Mouse (Mus musculus) ovary, postnatal 36 days (tissue): Measurements from ENCODE around the gene Slc38a5.

Source experiments
- DNase-seq: peaks from one replicate; pipeline ENCODE4 v3.0.0; 2022; ENCODE audit warnings: low spot score, mixed read lengths

Gene Slc38a5

GRCm38 (mm10) chrX:8271083-8271820 lies at the start of gene Slc38a5:
Gene Slc38a5, plus strand, starts transcription at chrX:8271133.
- no peak for DNase-seq

GRCm38 (mm10) chrX:8222296-8222677 lies 48.6 kb upstream of the Slc38a5 start:
- DNase-seq = no peak

GRCm38 (mm10) chrX:8222678-8223421 lies 48.1 kb upstream of the Slc38a5 start:
- DNase-seq = no peak

GRCm38 (mm10) chrX:8223473-8223872 lies 47.5 kb upstream of the Slc38a5 start:
- no peak for DNase-seq

- no peak for DNase-seq
Observed at GRCm38 (mm10) chrX:8230272-8230671, 40.7 kb upstream of the Slc38a5 start.

- no peak for DNase-seq
Observed at GRCm38 (mm10) chrX:8233602-8234001, 37.3 kb upstream of the Slc38a5 start.

GRCm38 (mm10) chrX:8236704-8237103 lies 34.2 kb upstream of the Slc38a5 start:
- DNase-seq = no peak

- DNase-seq = no peak
Observed at GRCm38 (mm10) chrX:8238804-8239395, 32.0 kb upstream of the Slc38a5 start.

- no peak for DNase-seq
Observed at GRCm38 (mm10) chrX:8247680-8248079, 23.3 kb upstream of the Slc38a5 start.

- no peak for DNase-seq
Observed at GRCm38 (mm10) chrX:8248542-8249120, 22.3 kb upstream of the Slc38a5 start.

GRCm38 (mm10) chrX:8251789-8252333 lies 19.1 kb upstream of the Slc38a5 start:
- DNase-seq = no peak

GRCm38 (mm10) chrX:8252334-8253285 lies 18.3 kb upstream of the Slc38a5 start, which contains the start of gene Ftsj1:
Gene Ftsj1, minus strand, starts transcription at chrX:8252406.
- DNase-seq = peak; percentile 72

- DNase-seq = no peak
Observed at GRCm38 (mm10) chrX:8253711-8254110, 17.2 kb upstream of the Slc38a5 start.

GRCm38 (mm10) chrX:8255807-8256206 lies 15.1 kb upstream of the Slc38a5 start:
- DNase-seq = no peak

- no peak for DNase-seq
Observed at GRCm38 (mm10) chrX:8259478-8259877, 11.5 kb upstream of the Slc38a5 start.

GRCm38 (mm10) chrX:8263156-8263804 lies 7.7 kb upstream of the Slc38a5 start:
- DNase-seq = no peak

- DNase-seq = no peak
Observed at GRCm38 (mm10) chrX:8264222-8264621, 6.7 kb upstream of the Slc38a5 start.

- DNase-seq = no peak
Observed at GRCm38 (mm10) chrX:8272000-8272399, 1.1 kb downstream of the Slc38a5 start.

GRCm38 (mm10) chrX:8274056-8274455 lies 3.1 kb downstream of the Slc38a5 start:
- no peak for DNase-seq

GRCm38 (mm10) chrX:8288621-8289020 lies 17.7 kb downstream of the Slc38a5 start:
- DNase-seq = no peak

GRCm38 (mm10) chrX:8309302-8309701 lies 38.4 kb downstream of the Slc38a5 start:
- no peak for DNase-seq
